Mouse (Mus musculus) hindbrain, embryonic 16.5 days (tissue): Measurements from ENCODE around the gene Zfp60. TPM values are rescaled to one million over a fixed set of nuclear protein-coding genes. Genes with fewer than 3 reads are reported as not detected.

Source experiments
- polyA plus RNA-seq: library from polyadenylated mRNA; unstranded; fragments of >200 nt; fragmentation: Nextera tagmentation; extraction: Ambion mirVana; gene quantifications from 2 replicates; pipeline ENCODE4 v1.2.1, GENCODE M21; 2015

Gene Zfp60
- polyA plus RNA-seq, 1 experiment from 2014 or later, result 84.1 TPM

Other genes starting within 250 kb of the Zfp60 start
- gene Sertad1, start 244.5 kb upstream of the Zfp60 start, polyA plus RNA-seq, result 9.8 and 11.4 TPM in 2 replicates
- gene Prx, start 232.1 kb upstream of the Zfp60 start, polyA plus RNA-seq, result 1.8 and 1.9 TPM in 2 replicates
- gene Hipk4, start 208.1 kb upstream of the Zfp60 start, polyA plus RNA-seq, result 1.4 and 1.5 TPM in 2 replicates
- 231 and 263 TPM in 2 replicates for gene Pld3, start 178.2 kb upstream of the Zfp60 start, polyA plus RNA-seq
- 33.7 and 35.7 TPM in 2 replicates for gene 2310022A10Rik, start 178.2 kb upstream of the Zfp60 start, polyA plus RNA-seq
- 63.0 and 72.9 TPM in 2 replicates for gene Akt2, start 139.8 kb upstream of the Zfp60 start, polyA plus RNA-seq
- gene Ttc9b, start 77.5 kb upstream of the Zfp60 start, polyA plus RNA-seq, result 86.2 and 99.1 TPM in 2 replicates
- gene Map3k10, start 56.8 kb upstream of the Zfp60 start, polyA plus RNA-seq, result 17.5 and 18.7 TPM in 2 replicates
- 12.0 and 13.6 TPM in 2 replicates for gene Zfp607b, start 42.0 kb upstream of the Zfp60 start, polyA plus RNA-seq
- 1.6 and 1.7 TPM in 2 replicates for gene Zfp626, start 75.8 kb downstream of the Zfp60 start, polyA plus RNA-seq
- 9.6 and 10.7 TPM in 2 replicates for gene Zfp59, start 107.2 kb downstream of the Zfp60 start, polyA plus RNA-seq
- gene Zfp607a, start 126.1 kb downstream of the Zfp60 start, polyA plus RNA-seq, result 0.88 and 1.4 TPM in 2 replicates
- gene Zfp974, start 198.1 kb downstream of the Zfp60 start, polyA plus RNA-seq, result 12.2 and 14.8 TPM in 2 replicates
- 27.0 and 28.9 TPM in 2 replicates for gene Zfp780b, start 247.8 kb downstream of the Zfp60 start, polyA plus RNA-seq